Mouse (Mus musculus): ENCODE data around the gene Atp6v0b. TPM values are rescaled to one million over a fixed set of nuclear protein-coding genes. Genes with fewer than 3 reads are reported as not detected.

Atp6v0b gene
- total and polyA plus RNA-seq, 2 experiments from 2014 or later, result 216 to 356 TPM

DNA sequence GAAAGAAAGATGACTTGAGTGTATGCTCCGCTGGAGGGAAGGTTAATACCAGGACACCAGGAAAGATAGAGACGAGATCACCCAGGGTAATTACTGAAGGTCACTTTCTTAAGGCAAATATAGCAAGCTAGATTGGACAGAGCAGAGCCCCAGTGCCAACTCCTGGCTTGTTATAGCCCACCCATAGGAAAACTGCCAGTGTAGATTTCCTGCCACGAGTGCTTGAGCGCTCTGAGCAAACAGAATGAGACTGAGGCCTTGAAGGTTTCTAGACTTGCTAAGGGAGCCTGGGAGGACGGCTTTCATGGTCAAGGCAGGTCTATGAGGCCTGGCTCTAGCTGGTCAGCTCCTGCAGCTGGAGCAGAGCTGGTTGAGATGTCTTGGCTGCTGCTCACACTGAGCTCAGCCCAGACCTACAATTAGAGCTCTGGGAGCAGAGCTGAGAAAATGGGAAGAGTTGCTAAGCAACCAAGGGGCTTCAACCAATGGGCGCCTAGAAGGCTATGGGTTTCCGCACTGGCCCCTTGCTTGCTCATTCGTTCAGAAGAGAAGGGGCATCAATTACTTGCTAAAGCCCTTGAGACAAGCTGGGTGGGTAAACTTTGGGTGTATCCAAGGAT is 21.8 kb upstream of the Atp6v0b start:
- Histone ChIP-seq H3K4me1 (ENCODE audit: control insufficient read depth, insufficient read depth) (peaks cover 25% of the 10 kb centered on the region), H3K36me3 (replicated peaks; ENCODE audit: control insufficient read depth, insufficient read depth, low read length) (peaks cover 35% of the 10 kb centered on the region), H3K27ac (ENCODE audit: low read depth) (peak overlapping the region; percentile 40; the same call in 1 of the 2 replicates), H3K9ac (replicated peaks; ENCODE audit: low read depth, low read length) (no peak overlapping the region), H3K4me2 (ENCODE audit: low read depth, low read length) (no peak overlapping the region), H3K27me3 (ENCODE audit: control insufficient read depth, insufficient read depth, low read length) (no peaks in the 10 kb centered on the region), H3K4me3 (ENCODE audit: low read depth, low read length) (no peak overlapping the region), H3K9me3 (replicated peaks; ENCODE audit: control insufficient read depth, low read length) (no peaks in the 10 kb centered on the region)
- DNase-seq (ENCODE audit: low spot score) (no peak), ATAC-seq (ENCODE audit: insufficient read depth, low read depth) (no peak)
- TF ChIP-seq EP300 (IDR thresholded peaks at IDR 0.05; ENCODE audit: low read depth), result no peak
- no peak for TF ChIP-seq CTCF (IDR thresholded peaks at IDR 0.05; ENCODE audit: low read depth)
- 69% methylated on average over 8 of the region's 8 CpGs for WGBS

GRCm38 (mm10) chr4:117906196-117906595 is 19.1 kb upstream of the Atp6v0b start:
- Histone ChIP-seq H3K4me2 (ENCODE audit: low read depth, low read length) (no peak overlapping the region), H3K27ac (ENCODE audit: low read depth) (no peak overlapping the region), H3K4me1 (ENCODE audit: control insufficient read depth, insufficient read depth) (peaks cover 13% of the 10 kb centered on the region; the same call in 1 of the 2 replicates), H3K9ac (replicated peaks; ENCODE audit: low read depth, low read length) (no peak overlapping the region), H3K27me3 (ENCODE audit: control insufficient read depth, insufficient read depth, low read length) (no peaks in the 10 kb centered on the region), H3K9me3 (replicated peaks; ENCODE audit: control insufficient read depth, low read length) (no peaks in the 10 kb centered on the region), H3K36me3 (replicated peaks; ENCODE audit: control insufficient read depth, insufficient read depth, low read length) (peaks cover 52% of the 10 kb centered on the region), H3K4me3 (ENCODE audit: low read depth, low read length) (no peak overlapping the region)
- no peak for TF ChIP-seq CTCF (IDR thresholded peaks at IDR 0.05; ENCODE audit: low read depth)
- TF ChIP-seq EP300 (IDR thresholded peaks at IDR 0.05; ENCODE audit: low read depth), result no peak
- WGBS, result 80% methylated on average over 3 of the region's 3 CpGs
- no peak for DNase-seq (ENCODE audit: low spot score)
- ATAC-seq (ENCODE audit: insufficient read depth, low read depth), result no peak

DNA sequence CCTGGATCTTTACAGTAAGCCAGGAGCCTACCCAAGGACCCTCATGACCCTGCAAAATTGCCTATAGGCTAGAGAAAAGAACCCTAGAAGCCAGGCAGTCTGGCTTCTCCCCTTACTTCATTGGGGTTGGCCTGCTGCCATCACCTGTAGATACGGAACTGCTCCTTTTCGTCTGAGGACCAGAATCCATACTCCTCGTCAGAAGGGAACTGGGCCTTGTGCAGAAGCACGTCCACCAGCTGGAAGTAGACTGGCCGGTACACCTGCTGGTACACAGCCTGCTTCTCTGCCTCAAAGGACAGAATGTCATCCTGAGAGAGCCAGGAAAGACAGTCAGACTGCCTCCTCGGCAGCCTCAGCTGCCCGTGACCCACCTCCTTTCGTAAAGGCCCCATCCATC is 17.6 kb upstream of the Atp6v0b start:
- no peaks in the 10 kb centered on the region for H3K27me3 ChIP-seq (ENCODE audit: control insufficient read depth, insufficient read depth, low read length)
- no peak for TF ChIP-seq EP300 (IDR thresholded peaks at IDR 0.05; ENCODE audit: low read depth)
- no peak for TF ChIP-seq CTCF (IDR thresholded peaks at IDR 0.05; ENCODE audit: low read depth)
- DNase-seq (ENCODE audit: low spot score) (no peak), ATAC-seq (ENCODE audit: insufficient read depth, low read depth) (no peak)
- no peak overlapping the region for H3K9ac ChIP-seq (replicated peaks; ENCODE audit: low read depth, low read length)
- peaks cover 59% of the 10 kb centered on the region for H3K36me3 ChIP-seq (replicated peaks; ENCODE audit: control insufficient read depth, insufficient read depth, low read length)
- H3K27ac ChIP-seq (ENCODE audit: low read depth), result no peak overlapping the region
- H3K9me3 ChIP-seq (replicated peaks; ENCODE audit: control insufficient read depth, low read length), result no peaks in the 10 kb centered on the region
- no peak overlapping the region for H3K4me2 ChIP-seq (ENCODE audit: low read depth, low read length)
- WGBS, result 87% methylated on average over 8 of the region's 8 CpGs
- H3K4me3 ChIP-seq (ENCODE audit: low read depth, low read length), result no peak overlapping the region
- peaks cover 11% of the 10 kb centered on the region; the same call in 1 of the 2 replicates for H3K4me1 ChIP-seq (ENCODE audit: control insufficient read depth, insufficient read depth)

DNA sequence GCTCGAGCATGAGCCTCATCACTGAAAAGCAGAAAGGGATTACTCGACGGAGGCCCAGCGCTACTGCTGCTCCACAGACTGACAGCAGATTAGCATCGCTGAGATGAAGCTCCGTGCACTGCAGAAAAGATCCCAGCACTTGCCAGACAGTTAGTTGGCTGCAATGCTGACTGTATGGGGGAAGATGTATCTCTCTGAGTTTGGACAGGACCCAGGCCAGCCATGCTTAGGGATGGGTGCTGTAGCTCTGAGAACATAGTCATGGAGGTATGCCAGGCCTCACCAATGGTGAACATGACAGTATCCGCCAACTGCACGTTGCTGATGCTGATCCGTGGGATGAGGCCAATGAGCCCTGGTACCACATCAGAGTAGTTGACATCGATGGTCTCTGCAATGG is 17.0 kb upstream of the Atp6v0b start:
- no peak overlapping the region for H3K9ac ChIP-seq (replicated peaks; ENCODE audit: low read depth, low read length)
- no peak overlapping the region for H3K4me2 ChIP-seq (ENCODE audit: low read depth, low read length)
- H3K36me3 ChIP-seq (replicated peaks; ENCODE audit: control insufficient read depth, insufficient read depth, low read length), result peaks cover 66% of the 10 kb centered on the region
- no peak overlapping the region for H3K4me3 ChIP-seq (ENCODE audit: low read depth, low read length)
- DNase-seq (ENCODE audit: low spot score), result no peak
- TF ChIP-seq EP300 (IDR thresholded peaks at IDR 0.05; ENCODE audit: low read depth) (no peak), CTCF (IDR thresholded peaks at IDR 0.05; ENCODE audit: low read depth) (no peak)
- H3K27ac ChIP-seq (ENCODE audit: low read depth), result no peak overlapping the region
- no peaks in the 10 kb centered on the region for H3K27me3 ChIP-seq (ENCODE audit: control insufficient read depth, insufficient read depth, low read length)
- no peaks in the 10 kb centered on the region for H3K9me3 ChIP-seq (replicated peaks; ENCODE audit: control insufficient read depth, low read length)
- ATAC-seq (ENCODE audit: insufficient read depth, low read depth), result no peak
- H3K4me1 ChIP-seq (ENCODE audit: control insufficient read depth, insufficient read depth), result peaks cover 4% of the 10 kb centered on the region; the same call in 1 of the 2 replicates
- 91% methylated on average over 10 of the region's 10 CpGs for WGBS

GRCm38 (mm10) chr4:117898111-117898510 is 11.0 kb upstream of the Atp6v0b start:
- Histone ChIP-seq H3K9ac (replicated peaks; ENCODE audit: low read depth, low read length) (no peak overlapping the region), H3K27me3 (ENCODE audit: control insufficient read depth, insufficient read depth, low read length) (no peaks in the 10 kb centered on the region), H3K4me1 (ENCODE audit: control insufficient read depth, insufficient read depth) (no peaks in the 10 kb centered on the region), H3K36me3 (replicated peaks; ENCODE audit: control insufficient read depth, insufficient read depth, low read length) (peaks cover 83% of the 10 kb centered on the region), H3K4me2 (ENCODE audit: low read depth, low read length) (no peak overlapping the region), H3K4me3 (ENCODE audit: low read depth, low read length) (no peak overlapping the region), H3K27ac (ENCODE audit: low read depth) (no peak overlapping the region), H3K9me3 (replicated peaks; ENCODE audit: control insufficient read depth, low read length) (no peaks in the 10 kb centered on the region)
- ATAC-seq (ENCODE audit: insufficient read depth, low read depth) (no peak), DNase-seq (ENCODE audit: low spot score) (no peak)
- no peak for TF ChIP-seq EP300 (IDR thresholded peaks at IDR 0.05; ENCODE audit: low read depth)
- no peak for TF ChIP-seq CTCF (IDR thresholded peaks at IDR 0.05; ENCODE audit: low read depth)
- WGBS, result 71% methylated on average over 3 of the region's 3 CpGs

- H3K27ac ChIP-seq (ENCODE audit: low read depth), result no peak overlapping the region
- no peak overlapping the region for H3K9ac ChIP-seq (replicated peaks; ENCODE audit: low read depth, low read length)
- DNase-seq (ENCODE audit: low spot score), result no peak
- H3K4me3 ChIP-seq (ENCODE audit: low read depth, low read length), result no peak overlapping the region
- no peak overlapping the region for H3K4me2 ChIP-seq (ENCODE audit: low read depth, low read length)
- peaks cover 62% of the 10 kb centered on the region for H3K36me3 ChIP-seq (replicated peaks; ENCODE audit: control insufficient read depth, insufficient read depth, low read length)
- no peaks in the 10 kb centered on the region for H3K27me3 ChIP-seq (ENCODE audit: control insufficient read depth, insufficient read depth, low read length)
- peaks cover 4% of the 10 kb centered on the region; the same call in 1 of the 2 replicates for H3K4me1 ChIP-seq (ENCODE audit: control insufficient read depth, insufficient read depth)
- TF ChIP-seq CTCF (IDR thresholded peaks at IDR 0.05; ENCODE audit: low read depth) (no peak), EP300 (IDR thresholded peaks at IDR 0.05; ENCODE audit: low read depth) (no peak)
- ATAC-seq (ENCODE audit: insufficient read depth, low read depth), result no peak
- 94% methylated on average over 6 of the region's 6 CpGs for WGBS
- no peaks in the 10 kb centered on the region for H3K9me3 ChIP-seq (replicated peaks; ENCODE audit: control insufficient read depth, low read length)
Observed at GRCm38 (mm10) chr4:117896031-117896430, 8.9 kb upstream of the Atp6v0b start.

Data from heart, postnatal 0 days (tissue).